Mouse (Mus musculus) gastrocnemius, postnatal 10 days (tissue): ENCODE measurements around the gene Fam163b. TPM values are rescaled to one million over a fixed set of nuclear protein-coding genes. Genes with fewer than 3 reads are reported as not detected.

Source experiments
- DNase-seq: peaks from one replicate; pipeline ENCODE4 v3.0.0; 2021; ENCODE audit warnings: mixed read lengths
- total RNA-seq, 2 experiments: library from RNA; stranded (reverse); gene quantifications; 2 replicates each; pipeline ENCODE4 v1.2.3; 2021

Gene Fam163b
- total RNA-seq, 2 experiments from 2014 or later, result 0.33 to 0.36 TPM

- DNase-seq, result no peak
These were observed 6.4 kb downstream of the Fam163b start for GRCm38 (mm10) chr2:27135935-27136334.

- DNase-seq, result no peak
These were observed 13.3 kb downstream of the Fam163b start for GRCm38 (mm10) chr2:27128990-27129389.

- DNase-seq, result no peak
These were observed 15.8 kb downstream of the Fam163b start for GRCm38 (mm10) chr2:27126496-27126895.

GRCm38 (mm10) chr2:27125979-27126378 is 16.3 kb downstream of the Fam163b start:
- DNase-seq, result peak; percentile 76

GRCm38 (mm10) chr2:27123121-27123520 is 19.2 kb downstream of the Fam163b start:
- no peak for DNase-seq

- no peak for DNase-seq
These were observed 19.7 kb downstream of the Fam163b start for GRCm38 (mm10) chr2:27122578-27122977.

GRCm38 (mm10) chr2:27121626-27122355 is 20.5 kb downstream of the Fam163b start:
- DNase-seq, result no peak

GRCm38 (mm10) chr2:27120241-27120641 is 22.1 kb downstream of the Fam163b start:
- peak; percentile 66 for DNase-seq

- DNase-seq, result no peak
These were observed 22.5 kb downstream of the Fam163b start for GRCm38 (mm10) chr2:27119766-27120165.

GRCm38 (mm10) chr2:27118452-27118851 is 23.8 kb downstream of the Fam163b start:
- DNase-seq, result no peak

- DNase-seq, result no peak
These were observed 28.1 kb downstream of the Fam163b start for GRCm38 (mm10) chr2:27114169-27114568.

GRCm38 (mm10) chr2:27112585-27112984 is 29.7 kb downstream of the Fam163b start:
- DNase-seq, result no peak

- DNase-seq, result no peak
These were observed 33.2 kb downstream of the Fam163b start for GRCm38 (mm10) chr2:27109052-27109451.

GRCm38 (mm10) chr2:27108144-27108543 is 34.1 kb downstream of the Fam163b start:
- no peak for DNase-seq

- no peak for DNase-seq
These were observed 35.5 kb downstream of the Fam163b start for GRCm38 (mm10) chr2:27106816-27107215.

- no peak for DNase-seq
These were observed 38.7 kb downstream of the Fam163b start for GRCm38 (mm10) chr2:27103554-27103953.

GRCm38 (mm10) chr2:27097776-27098175 is 44.5 kb downstream of the Fam163b start:
- DNase-seq, result peak; percentile 54

GRCm38 (mm10) chr2:27097241-27097656 is 45.0 kb downstream of the Fam163b start:
- DNase-seq, result no peak

GRCm38 (mm10) chr2:27096341-27096981 is 45.8 kb downstream of the Fam163b start:
- no peak for DNase-seq

- DNase-seq, result no peak
These were observed 47.1 kb downstream of the Fam163b start for GRCm38 (mm10) chr2:27095178-27095577.

- DNase-seq, result no peak
These were observed 53.1 kb downstream of the Fam163b start for GRCm38 (mm10) chr2:27089238-27089637.

GRCm38 (mm10) chr2:27088700-27089099 is 53.6 kb downstream of the Fam163b start:
- DNase-seq, result no peak

- DNase-seq, result peak; percentile 83
These were observed 54.1 kb downstream of the Fam163b start for GRCm38 (mm10) chr2:27088071-27088644.
